Mouse (Mus musculus) kidney, adult 2 months (tissue): ENCODE results near the gene Uvrag. TPM values are rescaled to one million over a fixed set of nuclear protein-coding genes. Genes with fewer than 3 reads are reported as not detected.
A peak's percentile ranks its signal among the peaks of the same experiment; 100 is the strongest.

ENCODE experiments used
- DNase-seq: peaks from one replicate; pipeline ENCODE4 v3.0.0; 2021
- H3K27ac ChIP-seq: fragments of 200-500 bp; 2 replicates; pipeline ENCODE4 v1.5.1; 2012; ENCODE audit warnings: low read depth, low read length, control low read depth, inconsistent platforms; ENCODE audit not compliant: insufficient read depth
- H3K27me3 ChIP-seq: fragments of 200-500 bp; replicated peaks from 2 replicates; pipeline ENCODE4 v1.6.1; 2012; ENCODE audit warnings: mild to moderate bottlenecking, moderate library complexity, low read length, inconsistent platforms; ENCODE audit not compliant: control insufficient read depth, insufficient read depth
- H3K36me3 ChIP-seq: fragments of 200-500 bp; 2 replicates; pipeline ENCODE4 v1.6.1; 2012; ENCODE audit warnings: mild to moderate bottlenecking, moderate library complexity, low read length, inconsistent platforms; ENCODE audit not compliant: control insufficient read depth, insufficient read depth
- H3K4me1 ChIP-seq: fragments of 200-500 bp; 2 replicates; pipeline ENCODE4 v1.6.1; 2011; ENCODE audit warnings: low read length; ENCODE audit not compliant: control insufficient read depth, insufficient read depth
- H3K4me3 ChIP-seq: fragments of 200-500 bp; 2 replicates; pipeline ENCODE4 v1.5.1; 2011; ENCODE audit warnings: mild to moderate bottlenecking, low read depth, low read length, control low read depth; ENCODE audit not compliant: insufficient read depth
- CTCF ChIP-seq: fragments of 200-500 bp; conservative IDR thresholded peaks from 2 replicates; pipeline ENCODE4 v1.5.1; 2011; ENCODE audit warnings: low read depth, mild to moderate bottlenecking, control low read depth, low read length, moderate library complexity, mixed read lengths; ENCODE audit not compliant: insufficient read depth, insufficient read length
- POLR2A ChIP-seq: fragments of 200-500 bp; IDR thresholded peaks from one replicate; pipeline ENCODE4 v1.6.1; 2011; ENCODE audit warnings: low read depth, low read length, control low read depth
- WGBS: fragments of 180-500 bp; shearing (Covaris S2); methylation state at CpG from one replicate; pipeline ENCODE4 v1.1.7; 2018; 5-methylcytosine and 5-hydroxymethylcytosine counted together
- polyA plus RNA-seq: library from polyadenylated mRNA; depleted of rRNA; stranded (reverse); fragments of >200 nt; gene quantifications from 2 replicates; pipeline ENCODE4 v1.2.3, GENCODE M21; 2012

The Uvrag gene
- polyA plus RNA-seq, 1 experiment = 8.0 TPM

GRCm38 (mm10) chr7:99107566-99107965, 33.4 kb downstream of the Uvrag start:
- TF ChIP-seq POLR2A = no peak
- TF ChIP-seq CTCF = peak; percentile 25; the same call in 1 of the 2 replicates
- Histone ChIP-seq H3K36me3 (no peaks in the 10 kb centered on the region), H3K27me3 (no peaks in the 10 kb centered on the region), H3K27ac (no peak overlapping the region), H3K4me3 (no peak overlapping the region), H3K4me1 (peaks cover 10% of the 10 kb centered on the region)
- DNase-seq = peak; percentile 62
- 42% methylated on average over 3 of the region's 3 CpGs for WGBS

GRCm38 (mm10) chr7:99106714-99107270, 34.1 kb downstream of the Uvrag start:
- TF ChIP-seq POLR2A = no peak
- no peak for TF ChIP-seq CTCF
- DNase-seq = peak; percentile 56
- WGBS = 42% methylated on average over 4 of the region's 4 CpGs
- no peak overlapping the region for H3K4me3 ChIP-seq
- no peaks in the 10 kb centered on the region for H3K36me3 ChIP-seq
- no peak overlapping the region; the same call in 1 of the 2 replicates for H3K27ac ChIP-seq
- peaks cover 18% of the 10 kb centered on the region for H3K4me1 ChIP-seq
- H3K27me3 ChIP-seq = no peaks in the 10 kb centered on the region

GRCm38 (mm10) chr7:99101767-99102593, 39.0 kb downstream of the Uvrag start:
- H3K27me3 ChIP-seq = no peaks in the 10 kb centered on the region
- peak; percentile 87 for DNase-seq
- no peaks in the 10 kb centered on the region; the same call in none of the 2 replicates for H3K36me3 ChIP-seq
- H3K27ac ChIP-seq = peak overlapping the region; percentile 73
- peaks cover 36% of the 10 kb centered on the region for H3K4me1 ChIP-seq
- WGBS = 32% methylated on average over 11 of the region's 11 CpGs
- no peak for TF ChIP-seq POLR2A
- no peak overlapping the region for H3K4me3 ChIP-seq

- peak overlapping the region; percentile 42 for H3K27ac ChIP-seq
- no peak overlapping the region for H3K4me3 ChIP-seq
- H3K27me3 ChIP-seq = no peaks in the 10 kb centered on the region
- H3K4me1 ChIP-seq = peaks cover 31% of the 10 kb centered on the region
- H3K36me3 ChIP-seq = no peaks in the 10 kb centered on the region; the same call in none of the 2 replicates
- DNase-seq = peak; percentile 62
- TF ChIP-seq POLR2A = no peak
- TF ChIP-seq CTCF = no peak
- WGBS = 10% methylated on average over 2 of the region's 2 CpGs
These were observed 39.9 kb downstream of the Uvrag start for GRCm38 (mm10) chr7:99101076-99101475.

GRCm38 (mm10) chr7:99100573-99100972, 40.4 kb downstream of the Uvrag start:
- Histone ChIP-seq H3K4me3 (no peak overlapping the region), H3K27ac (no peak overlapping the region), H3K4me1 (peaks cover 31% of the 10 kb centered on the region), H3K36me3 (no peaks in the 10 kb centered on the region; the same call in none of the 2 replicates), H3K27me3 (no peaks in the 10 kb centered on the region)
- WGBS = 56% methylated on average over 8 of the region's 8 CpGs
- TF ChIP-seq CTCF (no peak), POLR2A (no peak)
- DNase-seq = peak; percentile 86

- TF ChIP-seq CTCF = no peak
- no peak for TF ChIP-seq POLR2A
- Histone ChIP-seq H3K4me3 (no peak overlapping the region), H3K36me3 (no peaks in the 10 kb centered on the region; the same call in none of the 2 replicates), H3K27ac (no peak overlapping the region), H3K4me1 (peaks cover 31% of the 10 kb centered on the region), H3K27me3 (no peaks in the 10 kb centered on the region)
- 84% methylated on average over 9 of the region's 9 CpGs for WGBS
- DNase-seq = no peak
These were observed 40.9 kb downstream of the Uvrag start for GRCm38 (mm10) chr7:99100087-99100486.

- no peak for DNase-seq
- WGBS = 87% methylated on average over 7 of the region's 7 CpGs
- no peak for TF ChIP-seq CTCF
- TF ChIP-seq POLR2A = no peak
- Histone ChIP-seq H3K4me3 (no peak overlapping the region), H3K4me1 (peaks cover 28% of the 10 kb centered on the region), H3K36me3 (no peaks in the 10 kb centered on the region; the same call in none of the 2 replicates), H3K27me3 (no peaks in the 10 kb centered on the region), H3K27ac (no peak overlapping the region)
These were observed 43.2 kb downstream of the Uvrag start for GRCm38 (mm10) chr7:99097781-99098180.
